Mouse (Mus musculus) lung, postnatal 0 days (tissue): Measurements from ENCODE around the gene Wwc2. TPM values are rescaled to one million over a fixed set of nuclear protein-coding genes. Genes with fewer than 3 reads are reported as not detected.

Experiments used
- ATAC-seq: fragments of 200-750 bp; cut with Nextera tagmentation; 2 replicates; pipeline ENCODE4 v1.8.0; 2017; ENCODE audit warnings: moderate library complexity
- DNase-seq: peaks from one replicate; pipeline ENCODE4 v3.0.0-alpha.2; 2016; ENCODE audit warnings: low spot score
- H3K27ac ChIP-seq: fragments of 300-500 bp; sonication (generic); 2 replicates; pipeline ENCODE4 v1.5.1; 2014; ENCODE audit warnings: antibody characterized with exemption, mild to moderate bottlenecking, low read length, mixed read lengths
- H3K27me3 ChIP-seq: fragments of 300-500 bp; sonication (generic); replicated peaks from 2 replicates; pipeline ENCODE4 v1.6.1; 2014; ENCODE audit warnings: low read length, mixed read lengths; ENCODE audit not compliant: insufficient read depth
- H3K36me3 ChIP-seq: fragments of 300-500 bp; sonication (generic); 2 replicates; pipeline ENCODE4 v1.6.1; 2014; ENCODE audit warnings: low read length, mixed read lengths; ENCODE audit not compliant: insufficient read depth
- H3K4me1 ChIP-seq: fragments of 300-500 bp; sonication (generic); 2 replicates; pipeline ENCODE4 v1.6.1; 2014; ENCODE audit warnings: antibody characterized with exemption, low read depth, low read length, mixed read lengths; ENCODE audit not compliant: insufficient read depth
- H3K4me2 ChIP-seq: fragments of 300-500 bp; sonication (generic); replicated peaks from 2 replicates; pipeline ENCODE4 v1.6.1; 2014; ENCODE audit warnings: low read depth, mild to moderate bottlenecking, low read length, moderate library complexity, mixed read lengths
- H3K4me3 ChIP-seq: fragments of 300-500 bp; sonication (generic); 2 replicates; pipeline ENCODE4 v1.5.1; 2014; ENCODE audit warnings: low read depth, low read length
- H3K9ac ChIP-seq: fragments of 300-500 bp; sonication (generic); replicated peaks from 2 replicates; pipeline ENCODE4 v1.6.1; 2014; ENCODE audit warnings: low read depth, mild to moderate bottlenecking
- H3K9me3 ChIP-seq: fragments of 300-500 bp; sonication (generic); 2 replicates; pipeline ENCODE4 v1.6.1; 2016; ENCODE audit warnings: low read length, mixed read lengths
- CTCF ChIP-seq: IDR thresholded peaks from 2 replicates; pipeline ENCODE4 v1.5.1; 2016; ENCODE audit warnings: antibody characterized with exemption, mild to moderate bottlenecking
- EP300 ChIP-seq: IDR thresholded peaks from 2 replicates; pipeline ENCODE4 v1.6.1; 2016; ENCODE audit warnings: antibody characterized with exemption, mild to moderate bottlenecking, control low read depth
- WGBS: fragments of 180-500 bp; shearing (Covaris S2); extraction: QIAGEN DNeasy Blood & Tissue Kit; methylation state at CpG from one replicate; pipeline ENCODE4 v1.1.7; 2014; 5-methylcytosine and 5-hydroxymethylcytosine counted together
- polyA plus RNA-seq: library from polyadenylated mRNA; unstranded; fragments of >200 nt; fragmentation: Nextera tagmentation; extraction: Ambion mirVana; gene quantifications from 2 replicates; pipeline ENCODE4 v1.2.1, GENCODE M21; 2015

Wwc2 gene
- polyA plus RNA-seq, 1 experiment from 2014 or later: 19.1 TPM

- Histone ChIP-seq H3K36me3 (no peaks in the 10 kb centered on the region), H3K9ac (no peak overlapping the region), H3K4me3 (no peak overlapping the region), H3K27me3 (no peaks in the 10 kb centered on the region), H3K4me2 (no peak overlapping the region), H3K27ac (no peak overlapping the region), H3K4me1 (peaks cover 11% of the 10 kb centered on the region; the same call in 1 of the 2 replicates), H3K9me3 (no peaks in the 10 kb centered on the region)
- no peak for ATAC-seq
- no peak for DNase-seq
- no peak for TF ChIP-seq CTCF
- no peak for TF ChIP-seq EP300
Observed at GRCm38 (mm10) chr8:47985243-47985642, 5.5 kb downstream of the Wwc2 start.

- 67% methylated on average over 6 of the region's 6 CpGs for WGBS
- ATAC-seq (no peak), DNase-seq (no peak)
- Histone ChIP-seq H3K4me1 (no peaks in the 10 kb centered on the region), H3K9ac (no peak overlapping the region), H3K9me3 (no peaks in the 10 kb centered on the region), H3K4me3 (no peak overlapping the region), H3K36me3 (no peaks in the 10 kb centered on the region), H3K27me3 (no peaks in the 10 kb centered on the region), H3K4me2 (no peak overlapping the region), H3K27ac (no peak overlapping the region)
- TF ChIP-seq EP300 (no peak), CTCF (no peak)
Observed at GRCm38 (mm10) chr8:47981075-47981474, 9.6 kb downstream of the Wwc2 start.

GRCm38 (mm10) chr8:47979876-47980275 lies 10.8 kb downstream of the Wwc2 start:
- Histone ChIP-seq H3K27ac (no peak overlapping the region), H3K9me3 (no peaks in the 10 kb centered on the region), H3K27me3 (no peaks in the 10 kb centered on the region), H3K4me2 (no peak overlapping the region), H3K36me3 (no peaks in the 10 kb centered on the region), H3K4me1 (peaks cover 4% of the 10 kb centered on the region; the same call in 1 of the 2 replicates), H3K4me3 (no peak overlapping the region), H3K9ac (no peak overlapping the region)
- WGBS: 80% methylated on average over 8 of the region's 8 CpGs
- TF ChIP-seq CTCF (no peak), EP300 (no peak)
- ATAC-seq: no peak
- no peak for DNase-seq

GRCm38 (mm10) chr8:47978755-47979154 lies 12.0 kb downstream of the Wwc2 start:
- no peak overlapping the region for H3K4me3 ChIP-seq
- no peaks in the 10 kb centered on the region for H3K36me3 ChIP-seq
- 78% methylated on average over 6 of the region's 6 CpGs for WGBS
- no peak overlapping the region for H3K4me2 ChIP-seq
- DNase-seq: no peak
- H3K27me3 ChIP-seq: no peaks in the 10 kb centered on the region
- no peak for ATAC-seq
- no peaks in the 10 kb centered on the region for H3K9me3 ChIP-seq
- peaks cover 4% of the 10 kb centered on the region; the same call in 1 of the 2 replicates for H3K4me1 ChIP-seq
- no peak overlapping the region for H3K27ac ChIP-seq
- H3K9ac ChIP-seq: no peak overlapping the region
- TF ChIP-seq EP300: no peak
- peak; percentile 76 for TF ChIP-seq CTCF

- no peak for DNase-seq
- Histone ChIP-seq H3K27ac (peak overlapping the region; percentile 47; the same call in 1 of the 2 replicates), H3K9me3 (no peaks in the 10 kb centered on the region), H3K27me3 (no peaks in the 10 kb centered on the region), H3K4me3 (no peak overlapping the region; the same call in 1 of the 2 replicates), H3K4me1 (peaks cover 4% of the 10 kb centered on the region; the same call in 1 of the 2 replicates), H3K36me3 (no peaks in the 10 kb centered on the region), H3K4me2 (peak overlapping the region; percentile 38), H3K9ac (no peak overlapping the region)
- ATAC-seq: peak; percentile 15; the same call in 1 of the 2 replicates
- TF ChIP-seq EP300: no peak
- no peak for TF ChIP-seq CTCF
- WGBS: 42% methylated on average over 7 of the region's 7 CpGs
Observed at GRCm38 (mm10) chr8:47974963-47975314, 15.8 kb downstream of the Wwc2 start.

GRCm38 (mm10) chr8:47974138-47974962 lies 16.4 kb downstream of the Wwc2 start:
- ATAC-seq: peak; percentile 84
- H3K9ac ChIP-seq: no peak overlapping the region
- peak overlapping the region; percentile 47; the same call in 1 of the 2 replicates for H3K27ac ChIP-seq
- H3K27me3 ChIP-seq: no peaks in the 10 kb centered on the region
- DNase-seq: peak; percentile 68
- 27% methylated on average over 20 of the region's 20 CpGs for WGBS
- peak overlapping the region; percentile 38 for H3K4me2 ChIP-seq
- no peak for TF ChIP-seq EP300
- no peak for TF ChIP-seq CTCF
- H3K4me1 ChIP-seq: peaks cover 4% of the 10 kb centered on the region; the same call in 1 of the 2 replicates
- no peaks in the 10 kb centered on the region for H3K36me3 ChIP-seq
- H3K4me3 ChIP-seq: no peak overlapping the region; the same call in 1 of the 2 replicates
- H3K9me3 ChIP-seq: no peaks in the 10 kb centered on the region
